Mouse (Mus musculus) splenic B cell, adult 2 months (primary cell): ENCODE results near the gene Pygm.

Experiments
- DNase-seq: peaks from one replicate; pipeline ENCODE4 v3.0.0-alpha.2; 2011; ENCODE audit warnings: low read depth, low spot score
- H3K27me3 ChIP-seq: 2 replicates; pipeline ENCODE4 v1.6.1; 2012; ENCODE audit warnings: mild to moderate bottlenecking, low read length, moderate library complexity, mixed read lengths; ENCODE audit not compliant: control insufficient read depth, poor library complexity, insufficient read depth, severe bottlenecking
- H3K36me3 ChIP-seq: 2 replicates; pipeline ENCODE4 v1.6.1; 2012; ENCODE audit warnings: mild to moderate bottlenecking, low read length, moderate library complexity, mixed read lengths; ENCODE audit not compliant: control insufficient read depth, poor library complexity, insufficient read depth, severe bottlenecking

Pygm gene

DNA sequence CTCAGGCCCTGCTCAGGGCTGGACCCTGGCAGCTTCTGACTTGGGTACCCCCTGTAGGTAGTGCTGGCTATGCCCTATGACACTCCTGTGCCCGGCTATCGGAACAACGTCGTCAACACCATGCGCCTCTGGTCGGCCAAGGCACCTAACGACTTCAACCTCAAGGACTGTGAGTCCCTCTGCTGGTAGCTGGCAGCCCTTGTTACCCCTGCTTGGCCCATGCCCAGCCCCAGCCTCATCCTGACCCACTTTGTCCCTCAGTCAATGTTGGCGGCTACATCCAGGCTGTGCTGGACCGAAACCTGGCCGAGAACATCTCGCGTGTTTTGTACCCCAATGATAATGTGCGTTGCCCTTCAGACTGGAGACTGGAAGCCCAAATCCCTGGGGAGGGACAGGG is 3.8 kb downstream of the Pygm start:
- no peak for DNase-seq
- no peaks in the 10 kb centered on the region for H3K36me3 ChIP-seq
- H3K27me3 ChIP-seq, result no peaks in the 10 kb centered on the region

- no peaks in the 10 kb centered on the region for H3K27me3 ChIP-seq
- peak; percentile 64 for DNase-seq
- no peaks in the 10 kb centered on the region for H3K36me3 ChIP-seq
Measured at GRCm38 (mm10) chr19:6389803-6390202, 5.6 kb downstream of the Pygm start.

GRCm38 (mm10) chr19:6390251-6390650 is 6.1 kb downstream of the Pygm start:
- H3K27me3 ChIP-seq, result no peaks in the 10 kb centered on the region
- no peaks in the 10 kb centered on the region for H3K36me3 ChIP-seq
- no peak for DNase-seq

GRCm38 (mm10) chr19:6392743-6393393 is 8.7 kb downstream of the Pygm start:
- DNase-seq, result peak; percentile 48
- Histone ChIP-seq H3K36me3 (no peaks in the 10 kb centered on the region), H3K27me3 (no peaks in the 10 kb centered on the region)

- DNase-seq, result no peak
- H3K27me3 ChIP-seq, result no peaks in the 10 kb centered on the region
- H3K36me3 ChIP-seq, result no peaks in the 10 kb centered on the region
Measured at GRCm38 (mm10) chr19:6393637-6394036, 9.4 kb downstream of the Pygm start.

DNA sequence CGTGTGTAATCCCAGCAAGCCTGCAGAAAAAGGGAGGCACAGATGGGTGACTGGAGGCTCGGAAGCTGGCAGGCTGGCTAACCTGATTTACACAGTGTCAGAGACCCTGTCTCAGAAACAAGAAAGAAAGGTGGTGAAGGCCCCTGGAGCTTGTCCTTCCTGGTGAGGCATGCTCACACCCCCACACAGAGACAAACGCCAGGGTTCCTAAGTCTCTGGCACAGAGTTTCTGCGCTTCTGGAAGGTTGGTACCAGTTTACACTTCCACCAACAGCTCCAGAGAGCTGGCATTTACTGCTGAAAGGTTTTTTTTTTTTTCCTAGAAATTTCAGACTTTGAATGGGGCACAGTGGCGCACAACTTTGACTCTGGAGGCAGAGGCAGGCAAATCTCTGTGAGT is 12.0 kb downstream of the Pygm start:
- Histone ChIP-seq H3K36me3 (no peaks in the 10 kb centered on the region), H3K27me3 (no peaks in the 10 kb centered on the region)
- DNase-seq, result no peak

DNA sequence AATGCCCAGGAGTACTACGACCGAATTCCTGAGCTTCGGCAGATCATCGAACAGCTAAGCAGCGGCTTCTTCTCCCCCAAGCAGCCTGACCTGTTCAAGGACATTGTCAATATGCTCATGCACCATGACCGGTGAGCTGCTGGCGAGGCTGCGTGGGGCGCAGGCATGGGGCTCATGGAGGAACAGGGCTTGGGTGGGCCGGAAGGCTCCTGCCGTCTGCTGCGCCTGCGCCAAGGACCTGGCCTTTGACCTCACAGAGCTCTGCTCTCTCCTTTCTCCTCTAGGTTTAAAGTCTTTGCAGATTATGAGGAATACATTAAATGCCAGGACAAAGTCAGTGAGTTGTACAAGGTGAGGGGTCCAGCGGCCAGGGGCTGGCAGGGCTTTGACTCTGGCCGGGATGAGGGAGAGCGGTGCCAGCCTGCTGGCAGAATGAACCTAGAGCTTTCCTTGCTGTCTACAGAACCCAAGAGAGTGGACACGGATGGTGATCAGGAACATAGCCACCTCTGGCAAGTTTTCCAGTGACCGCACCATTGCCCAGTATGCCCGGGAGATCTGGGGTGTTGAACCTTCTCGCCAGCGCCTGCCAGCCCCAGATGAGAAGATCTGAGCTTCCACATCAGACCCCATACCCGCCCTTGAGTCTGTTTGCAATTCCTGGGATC is 13.5 kb downstream of the Pygm start:
- H3K27me3 ChIP-seq, result no peaks in the 10 kb centered on the region
- no peak for DNase-seq
- H3K36me3 ChIP-seq, result peaks cover 4% of the 10 kb centered on the region

DNA sequence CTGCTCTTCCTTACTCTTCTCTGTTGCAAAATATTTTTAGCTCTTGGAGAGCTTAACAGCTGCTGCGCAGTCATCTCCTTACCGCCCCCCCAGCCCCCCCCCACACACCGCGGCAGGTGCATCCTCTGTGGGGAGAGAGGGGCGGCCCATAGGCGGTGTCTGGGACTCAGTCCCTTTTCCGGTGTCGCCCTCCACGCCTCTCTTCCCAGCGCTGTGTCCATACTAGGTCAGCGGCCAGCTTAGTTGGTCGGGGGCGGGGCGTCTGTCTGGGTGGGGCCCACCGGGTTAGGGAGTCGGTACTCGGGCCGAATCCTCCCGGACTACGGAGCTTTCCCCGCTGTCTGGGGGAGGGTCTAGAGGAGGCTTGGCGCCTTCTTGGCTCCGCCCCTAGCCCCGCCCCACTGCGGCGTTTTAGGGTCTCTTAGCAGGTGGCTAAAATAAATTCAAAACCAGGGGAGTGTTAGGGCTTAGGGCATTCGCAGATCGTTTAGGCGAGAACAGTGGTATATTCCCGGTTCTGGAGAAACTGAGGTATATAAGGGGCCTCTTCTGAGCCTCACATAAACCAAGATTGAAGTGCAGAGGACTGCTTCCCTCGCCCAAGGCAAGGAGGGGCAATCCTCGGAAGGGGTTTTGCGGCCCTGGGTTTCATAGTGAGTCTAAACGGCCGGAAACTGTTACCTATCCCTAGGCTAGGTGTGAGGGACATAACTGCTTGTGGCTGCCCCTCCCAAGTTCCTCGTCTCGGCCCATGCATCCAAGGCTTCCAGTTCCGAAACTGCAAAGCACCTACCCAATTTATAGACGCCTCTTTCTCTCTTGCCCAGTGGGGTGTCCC is 14.5 kb downstream of the Pygm start:
- Histone ChIP-seq H3K36me3 (peaks cover 11% of the 10 kb centered on the region), H3K27me3 (no peaks in the 10 kb centered on the region)
- peak; percentile 74 for DNase-seq

GRCm38 (mm10) chr19:6399285-6400095 is 15.3 kb downstream of the Pygm start, which contains the start of gene Rasgrp2:
Gene Rasgrp2 (plus strand): TSS chr19:6399340.
- DNase-seq, result peak; percentile 85
- peaks cover 14% of the 10 kb centered on the region for H3K36me3 ChIP-seq
- H3K27me3 ChIP-seq, result no peaks in the 10 kb centered on the region

DNA sequence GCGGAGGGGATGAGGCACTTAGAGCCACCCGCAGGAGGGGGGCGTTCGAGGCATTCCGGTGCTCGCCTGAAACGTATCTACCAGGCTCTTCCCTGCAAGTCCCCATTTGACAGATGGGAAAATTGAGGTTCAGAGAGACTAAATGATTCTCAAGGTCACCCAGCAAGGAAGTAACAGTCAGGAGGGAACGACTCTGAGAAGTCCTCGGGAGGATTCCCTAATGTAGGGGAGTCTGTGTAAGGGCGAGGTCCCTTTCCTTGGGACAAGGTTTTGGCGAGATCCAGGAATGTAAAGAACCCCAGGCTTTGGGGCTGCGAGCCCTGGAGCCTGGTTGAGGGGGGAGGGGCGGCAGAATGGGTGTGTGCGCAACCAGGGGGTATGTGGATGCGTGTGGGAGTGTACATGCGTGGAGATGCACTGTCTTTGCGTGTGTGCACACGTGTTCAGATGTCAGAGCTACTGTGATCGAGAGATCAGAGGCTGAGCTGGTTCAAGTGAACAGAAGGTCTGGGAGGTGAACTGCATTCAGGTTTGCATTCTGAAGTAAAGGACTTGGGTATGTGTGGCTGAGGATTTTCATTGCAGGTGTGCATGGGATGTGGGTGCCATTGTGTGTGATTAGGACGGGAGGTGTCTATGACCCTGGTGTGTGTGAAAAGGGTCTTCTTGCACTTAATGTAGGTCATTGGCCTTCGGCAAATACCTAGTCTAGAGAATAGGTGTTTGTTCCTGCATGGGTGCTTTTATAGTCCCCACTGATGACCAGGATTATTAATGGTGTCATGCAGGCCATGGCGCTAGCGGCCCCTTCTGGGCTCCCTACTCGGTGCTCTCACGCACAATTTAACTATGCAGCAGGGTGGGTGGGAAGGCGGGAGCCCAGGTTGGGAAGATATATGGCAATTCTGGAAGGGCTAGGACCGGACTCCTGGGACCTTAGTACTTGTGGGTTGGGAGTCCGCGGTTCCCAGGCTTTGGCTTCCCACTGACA is 16.2 kb downstream of the Pygm start:
- H3K36me3 ChIP-seq, result peaks cover 16% of the 10 kb centered on the region
- DNase-seq, result peak; percentile 76
- H3K27me3 ChIP-seq, result no peaks in the 10 kb centered on the region

DNA sequence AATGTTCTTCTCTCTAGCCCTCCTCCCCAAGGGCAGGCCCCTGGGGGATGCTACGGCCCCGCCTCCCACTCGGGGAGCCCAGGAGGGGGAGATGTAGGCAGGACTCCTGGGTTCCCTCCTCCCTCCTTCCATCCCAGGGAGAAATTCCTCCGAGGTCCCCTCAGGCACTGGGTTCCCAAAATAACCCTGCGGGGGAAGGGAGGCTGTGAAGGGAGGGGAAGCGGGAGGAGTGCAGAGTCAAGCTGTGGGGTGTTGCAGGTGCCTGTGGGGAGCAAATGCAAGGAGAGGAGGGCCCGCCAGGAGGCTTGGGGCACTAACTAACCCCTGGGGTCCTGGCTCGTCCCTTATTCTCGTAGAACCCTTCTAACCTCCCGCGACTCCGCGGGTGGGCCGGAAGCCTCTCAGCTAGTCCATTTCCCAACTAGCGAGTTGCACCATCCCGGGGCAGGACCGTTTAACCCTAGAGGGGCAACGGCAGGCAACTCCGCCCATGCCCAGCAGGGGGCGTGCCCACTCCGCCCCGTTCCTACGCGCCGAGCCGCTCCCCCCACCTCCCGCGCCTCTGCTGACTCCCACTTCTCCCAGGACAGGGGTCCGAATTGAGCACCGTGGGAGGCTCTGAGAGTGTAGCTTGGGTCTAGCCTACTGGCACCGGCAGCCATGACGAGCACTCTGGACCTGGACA is 17.1 kb downstream of the Pygm start:
- DNase-seq, result peak; percentile 81
- H3K27me3 ChIP-seq, result no peaks in the 10 kb centered on the region
- H3K36me3 ChIP-seq, result peaks cover 16% of the 10 kb centered on the region

- DNase-seq, result no peak
- H3K27me3 ChIP-seq, result no peaks in the 10 kb centered on the region
- H3K36me3 ChIP-seq, result peaks cover 16% of the 10 kb centered on the region
Measured at GRCm38 (mm10) chr19:6401951-6402350, 17.8 kb downstream of the Pygm start.

GRCm38 (mm10) chr19:6403869-6404268 is 19.7 kb downstream of the Pygm start:
- H3K36me3 ChIP-seq, result peaks cover 18% of the 10 kb centered on the region
- no peak for DNase-seq
- H3K27me3 ChIP-seq, result no peaks in the 10 kb centered on the region
